Mouse (Mus musculus) cerebellum, adult 2 months (tissue): ENCODE measurements at regions not wholly inside any gene's neighbourhood (a gene's known extent, or its start where the extent isn't known, plus 50 kb on each side); places are given as distances from the start of the nearest gene placed in this dataset.
"Not testable (repeated sequence)": the region's sequence is repeated elsewhere in the genome, so short reads cannot be mapped to it uniquely, and the experiment has no call there.

Experiments used
- DNase-seq, 2 experiments: peaks; one replicate each; pipeline ENCODE4 v3.0.0; 2021
- H3K27ac ChIP-seq: fragments of 200-500 bp; 2 replicates; pipeline ENCODE4 v1.5.1; 2012; ENCODE audit warnings: low read length, control low read depth, inconsistent platforms; ENCODE audit not compliant: insufficient read depth
- H3K27me3 ChIP-seq: fragments of 200-500 bp; 2 replicates; pipeline ENCODE4 v1.6.1; 2012; ENCODE audit warnings: inconsistent platforms, mild to moderate bottlenecking, low read length, moderate library complexity; ENCODE audit not compliant: control insufficient read depth, insufficient read depth
- H3K4me1 ChIP-seq: fragments of 200-500 bp; 2 replicates; pipeline ENCODE4 v1.6.1; 2011; ENCODE audit warnings: low read length; ENCODE audit not compliant: control insufficient read depth, insufficient read depth
- H3K4me3 ChIP-seq: fragments of 200-500 bp; replicated peaks from 2 replicates; pipeline ENCODE3; 2011; ENCODE audit warnings: mild to moderate bottlenecking, low read depth, low read length, control low read depth; ENCODE audit not compliant: insufficient read depth
- CTCF ChIP-seq: fragments of 200-500 bp; IDR thresholded peaks from 2 replicates; pipeline ENCODE4 v1.5.1; 2011; ENCODE audit warnings: low read depth, mild to moderate bottlenecking, control low read depth, low read length, moderate library complexity, borderline replicate concordance; ENCODE audit not compliant: insufficient read depth
- POLR2A ChIP-seq: fragments of 200-500 bp; IDR thresholded peaks from 2 replicates; pipeline ENCODE4 v1.6.1; 2011; ENCODE audit warnings: low read length, control low read depth, borderline replicate concordance; ENCODE audit not compliant: insufficient read depth
- WGBS: fragments of 180-500 bp; shearing (Covaris S2); methylation state at CpG from one replicate; pipeline ENCODE4 v1.1.7; 2018; 5-methylcytosine and 5-hydroxymethylcytosine counted together

DNA sequence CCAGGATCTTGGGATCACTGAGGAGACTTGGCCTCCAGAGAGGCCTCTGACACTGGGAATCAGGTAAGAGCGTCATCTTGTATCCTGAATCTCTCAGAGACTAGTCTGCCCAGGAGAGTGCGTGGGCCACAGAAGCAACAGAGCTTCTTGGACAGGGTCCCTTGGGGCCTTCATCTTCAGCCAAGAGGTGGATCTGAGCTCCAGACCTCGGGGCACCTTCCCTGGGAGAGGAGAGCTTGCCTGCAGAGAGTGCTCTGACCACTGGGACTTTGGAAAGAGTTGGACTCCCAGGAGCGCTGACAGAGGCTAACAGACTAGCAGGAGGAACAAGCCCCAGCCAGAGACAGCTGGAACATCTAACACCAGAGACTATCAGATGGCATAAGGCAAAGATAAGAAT lies 73.9 kb upstream of the Gm15319 start:
- H3K27me3 ChIP-seq, H3K4me1 ChIP-seq, H3K4me3 ChIP-seq, DNase-seq, H3K27ac ChIP-seq: not testable (repeated sequence)
- 51% methylated on average over 4 of the region's 4 CpGs for WGBS

DNA sequence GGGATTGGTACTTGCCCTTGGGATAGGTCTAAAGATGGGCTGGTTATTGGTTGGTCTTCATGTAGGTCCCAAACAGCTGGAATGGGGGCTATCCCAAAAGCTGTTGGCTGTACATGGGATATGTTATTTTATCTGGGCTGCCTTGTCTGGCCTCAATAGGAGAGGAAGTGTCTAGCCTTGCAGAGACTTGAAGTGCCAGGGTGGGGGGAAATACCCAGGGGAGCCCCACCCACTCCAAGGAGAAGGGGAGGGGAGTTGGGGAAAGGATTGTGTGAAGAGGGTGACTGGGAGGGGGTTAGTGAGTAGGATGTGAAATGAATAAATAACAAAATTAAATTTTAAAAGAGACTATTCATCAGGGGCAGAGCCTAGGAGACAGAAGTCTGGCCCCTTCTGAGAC lies 70.2 kb upstream of the Gm15319 start:
- H3K27ac ChIP-seq, H3K27me3 ChIP-seq, DNase-seq, H3K4me3 ChIP-seq, H3K4me1 ChIP-seq: not testable (repeated sequence)

GRCm38 (mm10) chr8:20429469-20429868 lies 66.5 kb upstream of the Gm15319 start:
- WGBS, result 73% methylated on average over 4 of the region's 4 CpGs
- not testable (repeated sequence) for DNase-seq, H3K27me3 ChIP-seq, H3K4me3 ChIP-seq, H3K27ac ChIP-seq, H3K4me1 ChIP-seq

DNA sequence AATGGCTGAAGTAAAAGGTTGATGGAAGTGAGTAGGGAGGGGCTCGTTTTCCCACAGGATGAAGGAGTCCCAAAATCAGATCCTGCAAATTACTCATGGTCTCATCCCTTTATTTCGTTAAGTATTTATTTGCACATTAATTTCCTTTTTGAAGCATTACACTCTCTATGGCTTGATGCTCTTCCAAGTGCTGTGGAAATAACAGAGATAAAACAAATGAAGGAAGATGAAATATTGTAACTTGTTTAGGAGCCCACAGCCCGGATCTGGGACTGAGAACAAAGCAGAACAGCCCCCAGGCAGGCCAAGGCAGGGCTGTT lies 61.9 kb upstream of the Gm15319 start:
- 28% methylated on average over 3 of the region's 3 CpGs for WGBS

DNA sequence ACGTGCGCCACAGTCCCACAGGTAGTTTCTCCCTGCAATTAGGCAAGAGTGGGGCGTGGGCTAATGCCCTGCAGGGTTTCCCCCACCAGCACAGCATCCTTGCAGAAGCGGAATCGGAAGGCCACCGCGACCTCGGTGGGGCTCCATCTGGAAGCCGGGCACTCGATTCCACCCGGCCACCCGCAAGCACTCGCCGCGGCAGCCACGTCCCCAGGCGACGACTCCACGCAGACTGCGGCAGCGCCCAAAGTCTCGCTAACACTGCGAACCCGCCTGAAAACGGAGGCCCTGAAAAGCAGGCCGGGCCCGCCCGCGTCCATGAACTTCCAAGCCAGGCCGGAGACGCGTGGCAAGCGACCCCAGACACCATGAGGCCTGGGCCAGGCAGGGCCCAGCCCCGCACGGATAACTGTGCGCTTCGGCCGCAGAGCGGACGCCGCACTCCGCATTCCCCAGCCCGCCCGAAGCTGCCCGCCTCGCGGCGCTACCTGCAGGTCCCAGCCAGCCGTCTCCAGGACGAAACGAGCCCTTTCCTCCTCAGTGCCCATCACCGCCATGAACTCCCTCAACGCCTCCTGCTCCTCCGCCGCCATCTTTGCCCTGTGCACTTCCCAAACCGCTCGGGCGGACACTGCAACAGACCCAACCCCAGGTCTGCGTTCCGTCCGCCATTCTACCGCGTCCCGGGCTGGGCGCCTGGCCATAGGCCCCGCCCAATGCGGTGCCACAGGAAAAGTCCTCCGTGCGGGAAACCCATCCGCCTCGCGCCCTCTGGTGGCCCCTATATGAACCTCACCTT lies 61.3 kb upstream of the Gm15319 start:
- peak overlapping the region; percentile 64 for H3K4me3 ChIP-seq
- peak; percentile 99 to 100 for DNase-seq
- 4% methylated on average over 70 of the region's 72 CpGs for WGBS
- not testable (repeated sequence) for H3K27me3 ChIP-seq, H3K27ac ChIP-seq, H3K4me1 ChIP-seq
- TF ChIP-seq POLR2A (0 out of 2 replicates have a peak, but pooled peaks have one; percentile 20), CTCF (peak; percentile 60)

More for the DNA sequence above, 61.9 kb upstream of the Gm15319 start:
- DNase-seq, H3K4me3 ChIP-seq, H3K4me1 ChIP-seq, H3K27ac ChIP-seq, H3K27me3 ChIP-seq: not testable (repeated sequence)

DNA sequence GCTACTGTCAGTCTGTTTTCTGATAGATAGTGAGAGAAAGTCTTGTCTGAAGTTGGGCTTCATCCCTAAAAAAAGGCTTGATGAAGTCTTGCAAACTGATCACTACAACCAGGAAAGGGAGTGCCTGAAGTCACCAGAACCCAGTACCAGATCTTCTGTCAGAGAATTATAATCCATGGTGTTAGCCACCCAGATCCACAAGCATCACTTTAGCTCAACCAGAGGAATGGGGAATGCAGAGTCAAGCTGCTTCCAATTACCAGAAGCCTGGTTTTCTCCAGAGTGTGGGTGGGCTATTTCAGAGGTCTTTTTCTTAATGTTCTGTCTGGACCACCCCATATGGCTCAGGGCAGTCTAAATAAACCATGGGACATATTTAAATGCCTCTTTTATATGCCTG lies 57.8 kb upstream of the Gm15319 start:
- not testable (repeated sequence) for H3K27me3 ChIP-seq, H3K4me3 ChIP-seq, DNase-seq, H3K4me1 ChIP-seq, H3K27ac ChIP-seq
